Mouse (Mus musculus): Measurements from ENCODE around the gene Pkd2l1.

DNA sequence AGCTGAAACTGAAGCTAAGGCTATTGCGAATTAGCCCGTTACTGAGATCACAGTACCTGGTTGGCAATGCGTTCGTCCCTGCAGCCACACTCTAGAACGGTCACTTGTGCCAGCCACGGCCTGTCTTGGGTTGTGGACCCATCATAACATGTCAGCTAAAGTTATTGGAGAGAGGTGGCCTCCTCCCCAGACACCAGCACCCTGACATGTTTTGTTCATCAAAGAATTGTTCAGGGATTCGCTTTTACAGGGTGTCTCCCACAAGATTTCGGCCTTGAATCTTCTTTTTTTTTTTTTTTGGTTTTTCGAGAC, 45.7 kb downstream of the Pkd2l1 start:
- no peak for TF ChIP-seq POLR2A (IDR thresholded peaks at IDR 0.05; ENCODE audit: low read depth, low read length)
- TF ChIP-seq CTCF (IDR thresholded peaks at IDR 0.05; ENCODE audit: borderline replicate concordance, insufficient read depth, low read length), result no peak
